Mouse (Mus musculus) testis, adult 2 months (tissue): Measurements from ENCODE around the gene Cdca5. TPM values are rescaled to one million over a fixed set of nuclear protein-coding genes. Genes with fewer than 3 reads are reported as not detected.

Source experiments
- H3K27ac ChIP-seq: fragments of 200-500 bp; 2 replicates; pipeline ENCODE4 v1.5.1; 2012; ENCODE audit warnings: low read depth, low read length; ENCODE audit not compliant: control insufficient read depth, insufficient read depth
- H3K27me3 ChIP-seq: fragments of 200-500 bp; 2 replicates; pipeline ENCODE4 v1.6.1; 2012; ENCODE audit warnings: mild to moderate bottlenecking, low read length, moderate library complexity; ENCODE audit not compliant: control insufficient read depth, insufficient read depth
- H3K36me3 ChIP-seq: fragments of 200-500 bp; 2 replicates; pipeline ENCODE4 v1.6.1; 2012; ENCODE audit warnings: mild to moderate bottlenecking, low read length; ENCODE audit not compliant: control insufficient read depth, insufficient read depth
- H3K4me1 ChIP-seq: fragments of 200-500 bp; 2 replicates; pipeline ENCODE4 v1.6.1; 2012; ENCODE audit warnings: low read length; ENCODE audit not compliant: control insufficient read depth, insufficient read depth
- H3K4me3 ChIP-seq: fragments of 200-500 bp; 2 replicates; pipeline ENCODE4 v1.5.1; 2012; ENCODE audit warnings: low read depth, mild to moderate bottlenecking, low read length, moderate library complexity, mixed read lengths; ENCODE audit not compliant: control insufficient read depth
- CTCF ChIP-seq: fragments of 200-500 bp; IDR thresholded peaks from 2 replicates; pipeline ENCODE4 v1.5.1; 2012; ENCODE audit warnings: low read depth, mild to moderate bottlenecking, inconsistent platforms, low read length, moderate library complexity; ENCODE audit not compliant: control insufficient read depth, insufficient read depth, insufficient replicate concordance
- POLR2A ChIP-seq: fragments of 200-500 bp; IDR thresholded peaks from 2 replicates; pipeline ENCODE4 v1.6.1; 2012; ENCODE audit warnings: low read depth, mild to moderate bottlenecking, inconsistent platforms, low read length, moderate library complexity; ENCODE audit not compliant: control insufficient read depth
- polyA plus RNA-seq: library from polyadenylated mRNA; depleted of rRNA; stranded (reverse); fragments of >200 nt; gene quantifications from 2 replicates; pipeline ENCODE4 v1.2.3, GENCODE M21; 2012

Gene Cdca5
- polyA plus RNA-seq, 1 experiment: 20.9 TPM

GRCm38 (mm10) chr19:6062418-6062817 lies 22.4 kb upstream of the Cdca5 start:
- Histone ChIP-seq H3K4me1 (peaks cover 18% of the 10 kb centered on the region), H3K27me3 (no peaks in the 10 kb centered on the region), H3K27ac (peak overlapping the region; percentile 95), H3K4me3 (peak overlapping the region; percentile 94), H3K36me3 (no peaks in the 10 kb centered on the region)
- TF ChIP-seq POLR2A (no peak; the same call in 1 of the 2 replicates), CTCF (no peak)

GRCm38 (mm10) chr19:6063081-6063480 lies 21.7 kb upstream of the Cdca5 start:
- Histone ChIP-seq H3K36me3 (no peaks in the 10 kb centered on the region), H3K27me3 (no peaks in the 10 kb centered on the region), H3K4me3 (peak overlapping the region; percentile 94), H3K27ac (no peak overlapping the region), H3K4me1 (peaks cover 24% of the 10 kb centered on the region)
- TF ChIP-seq CTCF (no peak), POLR2A (no peak)

GRCm38 (mm10) chr19:6066571-6066970 lies 18.2 kb upstream of the Cdca5 start:
- H3K36me3 ChIP-seq: no peaks in the 10 kb centered on the region
- no peak overlapping the region for H3K27ac ChIP-seq
- H3K4me1 ChIP-seq: peaks cover 23% of the 10 kb centered on the region
- H3K4me3 ChIP-seq: no peak overlapping the region
- TF ChIP-seq CTCF: no peak
- no peak for TF ChIP-seq POLR2A
- H3K27me3 ChIP-seq: no peaks in the 10 kb centered on the region

- H3K4me1 ChIP-seq: peaks cover 22% of the 10 kb centered on the region
- H3K27me3 ChIP-seq: no peaks in the 10 kb centered on the region
- H3K27ac ChIP-seq: no peak overlapping the region
- peak overlapping the region; percentile 10 for H3K4me3 ChIP-seq
- no peaks in the 10 kb centered on the region for H3K36me3 ChIP-seq
- TF ChIP-seq CTCF: peak; percentile 81
- TF ChIP-seq POLR2A: 0 out of 2 replicates have a peak, but pooled peaks have one; percentile 12
These were observed 17.6 kb upstream of the Cdca5 start for GRCm38 (mm10) chr19:6067011-6067723.

DNA sequence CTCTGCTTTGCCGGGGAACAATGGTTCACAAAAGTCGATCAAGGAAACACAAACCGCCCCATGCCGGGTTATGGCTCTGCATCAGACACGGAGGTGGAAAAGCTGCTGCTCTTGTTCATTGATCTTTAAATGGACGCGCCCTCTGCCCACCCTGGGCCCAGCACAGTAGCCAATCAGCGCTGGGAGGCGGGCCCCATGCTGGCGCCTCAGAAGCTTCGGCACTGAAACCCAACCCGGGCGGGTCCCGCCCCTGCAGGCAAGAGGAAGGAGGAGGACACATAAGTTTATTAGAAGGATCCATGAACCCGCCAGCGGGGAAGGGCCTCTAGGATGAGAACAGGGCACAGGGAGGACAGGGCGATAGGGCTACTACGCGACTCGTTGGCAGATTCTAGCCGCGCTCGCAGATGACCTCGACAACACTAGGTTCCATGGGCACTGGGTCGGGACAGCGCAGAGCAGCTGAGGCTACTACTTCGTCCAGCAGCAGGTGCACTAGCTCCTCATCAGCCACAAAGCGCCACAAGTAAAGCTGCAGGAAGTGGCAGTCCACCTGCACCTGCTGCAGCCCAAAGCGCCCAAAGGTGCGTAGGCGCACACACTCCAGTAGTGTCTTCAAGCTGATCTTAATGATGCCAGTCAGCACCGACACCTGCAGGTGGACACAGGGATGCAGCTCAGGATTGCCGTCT lies 16.9 kb upstream of the Cdca5 start, which contains the start of gene Tm7sf2:
TSS of gene Tm7sf2 (minus strand) at position 650 of the 692 bp plus-strand sequence.
- TF ChIP-seq POLR2A (no peak), CTCF (no peak)
- H3K27me3 ChIP-seq: no peaks in the 10 kb centered on the region
- H3K4me3 ChIP-seq: peak within 1 kb of the TSS; percentile 41
- H3K4me1 ChIP-seq: peaks cover 20% of the 10 kb centered on the region
- no peaks in the 10 kb centered on the region for H3K36me3 ChIP-seq
- no peak within 1 kb of the TSS for H3K27ac ChIP-seq

GRCm38 (mm10) chr19:6068951-6069350 lies 15.8 kb upstream of the Cdca5 start:
- no peak for TF ChIP-seq CTCF
- TF ChIP-seq POLR2A: no peak
- Histone ChIP-seq H3K27me3 (no peaks in the 10 kb centered on the region), H3K4me3 (no peak overlapping the region), H3K4me1 (peaks cover 19% of the 10 kb centered on the region), H3K27ac (no peak overlapping the region), H3K36me3 (no peaks in the 10 kb centered on the region)

DNA sequence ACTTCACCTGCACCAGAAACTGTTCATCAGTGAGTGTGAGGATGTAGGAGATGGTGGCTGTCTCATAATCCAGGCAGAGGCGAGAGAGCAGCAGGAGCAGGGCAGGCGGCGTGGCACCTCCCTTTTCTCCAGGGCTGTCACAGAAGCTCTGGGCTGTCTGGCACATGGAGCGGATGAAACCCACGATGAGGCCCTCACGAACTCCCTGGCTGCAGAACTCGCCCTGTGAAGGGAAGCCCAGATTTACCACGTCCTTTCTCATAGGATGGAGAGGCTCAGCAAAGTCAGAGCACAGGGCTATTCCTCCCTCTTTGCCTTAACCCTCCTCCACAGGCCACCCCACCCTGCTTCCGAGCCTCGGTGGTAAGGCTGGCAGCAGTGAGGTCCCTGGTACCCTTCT lies 14.9 kb upstream of the Cdca5 start:
- Histone ChIP-seq H3K4me3 (no peak overlapping the region), H3K27ac (no peak overlapping the region), H3K27me3 (no peaks in the 10 kb centered on the region), H3K4me1 (peaks cover 19% of the 10 kb centered on the region), H3K36me3 (no peaks in the 10 kb centered on the region; the same call in 1 of the 2 replicates)
- TF ChIP-seq POLR2A (no peak), CTCF (no peak)
